Mouse (Mus musculus): ENCODE results near the gene Cyld. TPM values are rescaled to one million over a fixed set of nuclear protein-coding genes. Genes with fewer than 3 reads are reported as not detected.
"Not testable (repeated sequence)": the region's sequence is repeated elsewhere in the genome, so short reads cannot be mapped to it uniquely, and the experiment has no call there.

The Cyld gene
- polyA plus RNA-seq (2014; fragmentation: Nextera tagmentation; extraction: Ambion mirVana), result 13.5 and 14.4 TPM in 2 replicates

DNA sequence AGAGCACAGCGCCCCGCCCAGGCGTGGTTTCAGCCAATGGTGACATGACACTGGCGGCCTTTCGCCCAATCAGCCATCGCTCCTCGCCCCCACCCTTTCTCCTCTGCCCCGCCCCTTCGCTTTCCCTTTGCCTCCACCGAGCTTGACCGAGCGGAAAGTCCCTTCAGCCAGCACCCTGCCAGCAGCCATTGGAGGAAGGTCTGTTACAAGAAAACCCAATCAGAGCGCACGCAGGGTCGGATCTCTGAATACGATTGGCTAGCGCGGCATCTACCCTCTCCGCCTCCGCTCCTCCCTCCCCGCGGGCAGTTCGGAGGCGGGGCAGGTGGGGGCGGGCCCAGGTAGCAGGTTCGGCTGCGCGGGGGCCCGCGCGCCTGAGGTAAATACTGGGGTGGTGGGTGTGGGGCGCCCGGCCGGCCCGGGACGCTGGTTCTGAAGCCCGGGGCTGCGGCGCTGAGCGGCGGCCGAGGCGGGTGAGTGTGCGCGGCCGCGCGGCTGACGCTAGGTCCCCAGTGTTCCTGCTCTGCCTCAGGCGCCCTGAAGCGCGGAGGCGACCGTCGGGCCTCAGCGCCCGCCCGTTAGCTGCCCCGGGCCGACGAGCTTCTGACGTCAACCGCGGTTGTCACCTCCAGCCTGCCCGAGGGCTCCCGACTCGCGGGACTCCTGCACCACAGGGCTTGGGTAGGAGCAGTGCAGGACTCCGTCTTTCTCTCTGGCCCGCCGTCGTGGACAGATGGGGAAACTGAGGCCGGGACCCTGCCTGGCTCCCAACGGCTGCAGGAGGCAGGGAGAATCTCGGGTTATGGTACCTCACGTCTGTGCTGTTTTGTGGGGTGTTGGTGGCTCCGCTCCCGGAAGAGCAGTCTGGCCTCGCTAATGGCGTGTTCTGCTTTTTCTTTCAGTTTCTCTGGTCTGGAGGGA lies at the start of gene Cyld:
Cyld (plus strand) TSS at position 308 of the 921 bp plus-strand sequence.
- H3K27ac ChIP-seq (ENCODE audit: low read depth, low read length), result no peak within 1 kb of the TSS
- WGBS, result under 1% methylated on average over 61 of the region's 80 CpGs
- DNase-seq (ENCODE audit: low spot score, missing footprints) (peak; percentile 99), ATAC-seq (ENCODE audit: low FRiP score) (peak; percentile 99)
- peak within 1 kb of the TSS; percentile 94 for H3K4me2 ChIP-seq
- no peaks in the 10 kb centered on the region for H3K36me3 ChIP-seq (ENCODE audit: control insufficient read depth, insufficient read depth, low read length)
- H3K9ac ChIP-seq (ENCODE audit: low read length), result peak within 1 kb of the TSS; percentile 79
- H3K4me3 ChIP-seq (ENCODE audit: low read depth, low read length), result peak within 1 kb of the TSS; percentile 80
- no peaks in the 10 kb centered on the region for H3K9me3 ChIP-seq (ENCODE audit: control insufficient read depth, low read length)
- H3K4me1 ChIP-seq (ENCODE audit: control insufficient read depth, insufficient read depth, low read length), result peaks cover 11% of the 10 kb centered on the region
- no peaks in the 10 kb centered on the region for H3K27me3 ChIP-seq (ENCODE audit: control insufficient read depth, insufficient read depth, low read length)

- peaks cover 3% of the 10 kb centered on the region; the same call in 1 of the 2 replicates for H3K4me1 ChIP-seq (ENCODE audit: control insufficient read depth, insufficient read depth, low read length)
- no peak overlapping the region for H3K4me2 ChIP-seq
- no peak overlapping the region for H3K27ac ChIP-seq (ENCODE audit: low read depth, low read length)
- no peaks in the 10 kb centered on the region for H3K36me3 ChIP-seq (ENCODE audit: control insufficient read depth, insufficient read depth, low read length)
- no peak overlapping the region for H3K9ac ChIP-seq (ENCODE audit: low read length)
- peaks cover 5% of the 10 kb centered on the region; the same call in 1 of the 2 replicates for H3K27me3 ChIP-seq (ENCODE audit: control insufficient read depth, insufficient read depth, low read length)
- no peak overlapping the region for H3K4me3 ChIP-seq (ENCODE audit: low read depth, low read length)
- no peak for ATAC-seq (ENCODE audit: low FRiP score)
- no peaks in the 10 kb centered on the region for H3K9me3 ChIP-seq (ENCODE audit: control insufficient read depth, low read length)
- no peak for DNase-seq (ENCODE audit: low spot score, missing footprints)
These were observed 48.5 kb upstream of the Cyld start for GRCm38 (mm10) chr8:88648322-88648721.

DNA sequence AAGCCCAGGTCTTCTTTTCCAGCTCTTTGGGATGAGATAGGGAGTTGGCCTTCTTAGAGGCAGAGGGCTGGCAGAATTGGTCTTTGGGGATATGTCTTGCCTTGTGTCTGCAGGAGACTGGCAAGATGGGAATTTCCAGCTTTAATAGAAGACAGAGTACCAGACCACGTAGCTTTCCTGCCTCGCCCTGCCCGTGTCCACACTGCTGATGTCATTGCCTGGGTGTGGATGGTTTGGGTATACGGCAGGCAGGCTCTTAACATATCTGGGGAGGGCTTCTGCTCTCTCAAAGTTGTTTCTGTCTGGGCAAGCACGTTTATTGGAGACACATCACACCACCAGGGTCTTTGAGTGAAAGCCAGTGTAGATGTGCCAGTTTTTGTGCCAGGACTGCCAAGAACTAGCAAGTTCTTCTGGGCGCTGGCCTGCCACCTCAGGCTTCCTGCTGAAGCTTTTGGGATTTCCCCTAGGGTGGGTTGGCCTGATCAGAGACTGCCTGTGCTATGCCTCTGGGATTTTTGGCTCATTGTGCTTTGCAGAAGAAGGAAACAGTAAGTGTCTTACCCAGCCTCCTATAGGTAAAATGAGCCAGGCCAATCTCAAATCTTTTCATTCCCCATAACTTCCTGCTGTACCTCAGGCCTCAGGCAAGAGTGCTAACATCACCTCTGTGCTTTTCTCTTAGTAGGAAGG lies 46.7 kb upstream of the Cyld start:
- Histone ChIP-seq H3K4me2 (no peak overlapping the region), H3K27me3 (ENCODE audit: control insufficient read depth, insufficient read depth, low read length) (peaks cover 5% of the 10 kb centered on the region; the same call in 1 of the 2 replicates), H3K9ac (ENCODE audit: low read length) (no peak overlapping the region), H3K27ac (ENCODE audit: low read depth, low read length) (no peak overlapping the region), H3K4me3 (ENCODE audit: low read depth, low read length) (no peak overlapping the region), H3K36me3 (ENCODE audit: control insufficient read depth, insufficient read depth, low read length) (no peaks in the 10 kb centered on the region), H3K4me1 (ENCODE audit: control insufficient read depth, insufficient read depth, low read length) (peaks cover 3% of the 10 kb centered on the region; the same call in 1 of the 2 replicates), H3K9me3 (ENCODE audit: control insufficient read depth, low read length) (no peaks in the 10 kb centered on the region)
- no peak for ATAC-seq (ENCODE audit: low FRiP score)
- peak; percentile 28 for DNase-seq (ENCODE audit: low spot score, missing footprints)
- WGBS, result 77% methylated on average over 6 of the region's 6 CpGs

GRCm38 (mm10) chr8:88651122-88651521 lies 45.7 kb upstream of the Cyld start:
- not testable (repeated sequence) for H3K36me3 ChIP-seq (ENCODE audit: control insufficient read depth, insufficient read depth, low read length); ATAC-seq (ENCODE audit: low FRiP score); H3K9me3 ChIP-seq (ENCODE audit: control insufficient read depth, low read length); H3K4me3 ChIP-seq (ENCODE audit: low read depth, low read length); H3K4me2 ChIP-seq; H3K9ac ChIP-seq (ENCODE audit: low read length); H3K27me3 ChIP-seq (ENCODE audit: control insufficient read depth, insufficient read depth, low read length); H3K4me1 ChIP-seq (ENCODE audit: control insufficient read depth, insufficient read depth, low read length); H3K27ac ChIP-seq (ENCODE audit: low read depth, low read length)
- WGBS, result 84% methylated on average over 4 of the region's 4 CpGs
- peak; percentile 17 for DNase-seq (ENCODE audit: low spot score, missing footprints)

DNA sequence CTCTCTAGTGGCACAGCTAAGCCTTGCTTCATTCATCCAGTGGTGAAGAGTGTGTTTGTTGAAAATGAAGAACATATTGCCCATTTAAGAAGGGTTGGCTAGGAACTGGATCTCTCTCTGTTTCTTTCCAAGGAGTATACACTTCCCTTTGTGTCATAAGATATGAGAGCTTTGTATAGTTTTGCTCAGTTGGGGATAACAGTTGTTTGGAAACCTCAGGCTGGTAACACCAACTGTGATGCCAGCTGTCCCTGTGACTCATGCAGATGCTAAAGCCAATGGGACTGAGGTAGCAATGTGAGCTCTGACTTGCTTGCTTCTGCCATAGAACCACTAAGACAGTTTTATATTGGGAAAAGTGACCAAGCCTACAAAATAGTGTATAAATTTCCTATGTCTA lies 41.5 kb upstream of the Cyld start:
- no peak overlapping the region for H3K4me2 ChIP-seq
- no peaks in the 10 kb centered on the region for H3K9me3 ChIP-seq (ENCODE audit: control insufficient read depth, low read length)
- no peak overlapping the region for H3K27ac ChIP-seq (ENCODE audit: low read depth, low read length)
- no peaks in the 10 kb centered on the region for H3K4me1 ChIP-seq (ENCODE audit: control insufficient read depth, insufficient read depth, low read length)
- ATAC-seq (ENCODE audit: low FRiP score) (no peak), DNase-seq (ENCODE audit: low spot score, missing footprints) (peak; percentile 75)
- no peaks in the 10 kb centered on the region for H3K27me3 ChIP-seq (ENCODE audit: control insufficient read depth, insufficient read depth, low read length)
- H3K36me3 ChIP-seq (ENCODE audit: control insufficient read depth, insufficient read depth, low read length), result no peaks in the 10 kb centered on the region
- H3K4me3 ChIP-seq (ENCODE audit: low read depth, low read length), result no peak overlapping the region
- no peak overlapping the region for H3K9ac ChIP-seq (ENCODE audit: low read length)

- no peaks in the 10 kb centered on the region for H3K36me3 ChIP-seq (ENCODE audit: control insufficient read depth, insufficient read depth, low read length)
- H3K27me3 ChIP-seq (ENCODE audit: control insufficient read depth, insufficient read depth, low read length), result no peaks in the 10 kb centered on the region
- DNase-seq (ENCODE audit: low spot score, missing footprints) (no peak), ATAC-seq (ENCODE audit: low FRiP score) (no peak)
- WGBS, result 91% methylated on average over 3 of the region's 3 CpGs
- H3K4me2 ChIP-seq, result no peak overlapping the region
- no peak overlapping the region for H3K9ac ChIP-seq (ENCODE audit: low read length)
- no peaks in the 10 kb centered on the region for H3K4me1 ChIP-seq (ENCODE audit: control insufficient read depth, insufficient read depth, low read length)
- H3K9me3 ChIP-seq (ENCODE audit: control insufficient read depth, low read length), result no peaks in the 10 kb centered on the region
- H3K27ac ChIP-seq (ENCODE audit: low read depth, low read length), result no peak overlapping the region
- no peak overlapping the region for H3K4me3 ChIP-seq (ENCODE audit: low read depth, low read length)
These were observed 37.0 kb upstream of the Cyld start for GRCm38 (mm10) chr8:88659873-88660272.

- Histone ChIP-seq H3K4me1 (ENCODE audit: control insufficient read depth, insufficient read depth, low read length) (no peaks in the 10 kb centered on the region), H3K9me3 (ENCODE audit: control insufficient read depth, low read length) (no peaks in the 10 kb centered on the region), H3K4me2 (no peak overlapping the region), H3K27me3 (ENCODE audit: control insufficient read depth, insufficient read depth, low read length) (no peaks in the 10 kb centered on the region), H3K9ac (ENCODE audit: low read length) (no peak overlapping the region), H3K27ac (ENCODE audit: low read depth, low read length) (no peak overlapping the region), H3K4me3 (ENCODE audit: low read depth, low read length) (no peak overlapping the region), H3K36me3 (ENCODE audit: control insufficient read depth, insufficient read depth, low read length) (no peaks in the 10 kb centered on the region)
- DNase-seq (ENCODE audit: low spot score, missing footprints) (peak; percentile 45), ATAC-seq (ENCODE audit: low FRiP score) (no peak)
- 74% methylated on average over 6 of the region's 6 CpGs for WGBS
These were observed 34.4 kb upstream of the Cyld start for GRCm38 (mm10) chr8:88662401-88662821.

- 77% methylated on average over 16 of the region's 16 CpGs for WGBS
These were observed 32.7 kb upstream of the Cyld start for GRCm38 (mm10) chr8:88664121-88664520.

DNA sequence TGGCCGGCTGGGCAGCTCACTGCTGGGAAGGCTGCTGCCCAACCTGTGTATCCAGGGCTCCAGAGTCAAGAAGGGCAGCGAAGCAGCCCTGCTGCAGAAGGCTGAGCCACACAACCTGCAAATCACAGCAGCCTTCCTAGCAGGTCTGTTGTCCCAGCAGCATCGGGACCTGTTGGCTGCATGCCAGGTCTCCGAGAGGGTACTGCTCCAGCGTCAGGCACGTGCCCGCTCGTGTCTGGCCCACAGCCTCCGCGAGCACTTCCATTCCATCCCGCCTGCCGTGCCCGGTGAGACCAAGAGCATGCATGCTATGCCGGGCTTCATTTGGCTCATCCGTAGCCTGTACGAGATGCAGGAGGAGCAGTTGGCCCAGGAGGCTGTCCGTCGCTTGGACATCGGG lies 31.9 kb upstream of the Cyld start:
- Histone ChIP-seq H3K27ac (ENCODE audit: low read depth, low read length) (no peak overlapping the region), H3K36me3 (ENCODE audit: control insufficient read depth, insufficient read depth, low read length) (no peaks in the 10 kb centered on the region), H3K9me3 (ENCODE audit: control insufficient read depth, low read length) (no peaks in the 10 kb centered on the region), H3K4me3 (ENCODE audit: low read depth, low read length) (no peak overlapping the region), H3K4me1 (ENCODE audit: control insufficient read depth, insufficient read depth, low read length) (peaks cover 6% of the 10 kb centered on the region), H3K27me3 (ENCODE audit: control insufficient read depth, insufficient read depth, low read length) (no peaks in the 10 kb centered on the region), H3K9ac (ENCODE audit: low read length) (no peak overlapping the region), H3K4me2 (no peak overlapping the region)
- DNase-seq (ENCODE audit: low spot score, missing footprints), result no peak
- WGBS, result 88% methylated on average over 19 of the region's 19 CpGs
- no peak for ATAC-seq (ENCODE audit: low FRiP score)

More at GRCm38 (mm10) chr8:88664121-88664520, 32.7 kb upstream of the Cyld start:
- H3K4me3 ChIP-seq (ENCODE audit: low read depth, low read length), result no peak overlapping the region
- no peak overlapping the region for H3K4me2 ChIP-seq
- peaks cover 6% of the 10 kb centered on the region for H3K4me1 ChIP-seq (ENCODE audit: control insufficient read depth, insufficient read depth, low read length)
- no peaks in the 10 kb centered on the region for H3K36me3 ChIP-seq (ENCODE audit: control insufficient read depth, insufficient read depth, low read length)
- DNase-seq (ENCODE audit: low spot score, missing footprints), result peak; percentile 72
- no peak for ATAC-seq (ENCODE audit: low FRiP score)
- H3K9me3 ChIP-seq (ENCODE audit: control insufficient read depth, low read length), result no peaks in the 10 kb centered on the region
- no peak overlapping the region for H3K9ac ChIP-seq (ENCODE audit: low read length)
- H3K27me3 ChIP-seq (ENCODE audit: control insufficient read depth, insufficient read depth, low read length), result no peaks in the 10 kb centered on the region
- no peak overlapping the region for H3K27ac ChIP-seq (ENCODE audit: low read depth, low read length)

All from midbrain, embryonic 11.5 days (tissue).